Mouse (Mus musculus) stomach, postnatal 0 days (tissue): ENCODE data around the gene Jazf1.

Source experiments
- CTCF ChIP-seq: IDR thresholded peaks from 2 replicates; pipeline ENCODE4 v1.5.1; 2016; ENCODE audit warnings: antibody characterized with exemption, low read depth, mild to moderate bottlenecking, moderate library complexity
- EP300 ChIP-seq: optimal IDR thresholded peaks from 2 replicates; pipeline ENCODE3; 2016; ENCODE audit warnings: antibody characterized with exemption

GRCm38 (mm10) chr6:53117855-53118254 is 49.4 kb upstream of the Jazf1 start:
- TF ChIP-seq CTCF = no peak
- TF ChIP-seq EP300 = no peak
